Mouse (Mus musculus): Measurements from ENCODE around the gene Phospho1. TPM values are rescaled to one million over a fixed set of nuclear protein-coding genes. Genes with fewer than 3 reads are reported as not detected.

Phospho1 gene
- polyA plus RNA-seq, 1 experiment from 2014 or later: not detected

- ATAC-seq (replicated peaks): no peak
Observed at GRCm38 (mm10) chr11:95815412-95815811, 8.9 kb upstream of the Phospho1 start.

GRCm38 (mm10) chr11:95819138-95819537 is 5.2 kb upstream of the Phospho1 start:
- Histone ChIP-seq H3K36me3 (no peaks in the 10 kb centered on the region), H3K4me1 (peaks cover 5% of the 10 kb centered on the region; the same call in 1 of the 2 replicates), H3K9me3 (no peaks in the 10 kb centered on the region), H3K27me3 (0 out of 2 replicates have a peak, but pooled peaks cover 10% of the 10 kb centered on the region), H3K4me2 (replicated peaks) (no peak overlapping the region), H3K4me3 (no peak overlapping the region), H3K9ac (replicated peaks) (no peak overlapping the region), H3K27ac (replicated peaks) (no peak overlapping the region)
- WGBS: 91% methylated on average over 8 of the region's 8 CpGs
- ATAC-seq (replicated peaks): no peak

More at GRCm38 (mm10) chr11:95815412-95815811, 8.9 kb upstream of the Phospho1 start:
- H3K4me2 ChIP-seq (replicated peaks): no peak overlapping the region
- H3K4me1 ChIP-seq: no peaks in the 10 kb centered on the region
- no peaks in the 10 kb centered on the region for H3K36me3 ChIP-seq
- H3K4me3 ChIP-seq: no peak overlapping the region
- 61% methylated on average over 9 of the region's 9 CpGs for WGBS
- no peak overlapping the region for H3K9ac ChIP-seq (replicated peaks)
- H3K27me3 ChIP-seq: no peaks in the 10 kb centered on the region
- no peak overlapping the region for H3K27ac ChIP-seq (replicated peaks)
- no peaks in the 10 kb centered on the region for H3K9me3 ChIP-seq

- WGBS: 88% methylated on average over 3 of the region's 3 CpGs
- no peak for ATAC-seq (replicated peaks)
- Histone ChIP-seq H3K9ac (replicated peaks) (no peak overlapping the region), H3K9me3 (no peaks in the 10 kb centered on the region), H3K4me2 (replicated peaks) (no peak overlapping the region), H3K4me1 (peaks cover 14% of the 10 kb centered on the region), H3K36me3 (no peaks in the 10 kb centered on the region), H3K27ac (replicated peaks) (no peak overlapping the region), H3K27me3 (peaks cover 24% of the 10 kb centered on the region; the same call in 1 of the 2 replicates), H3K4me3 (no peak overlapping the region)
Observed at GRCm38 (mm10) chr11:95821511-95821910, 2.8 kb upstream of the Phospho1 start.

GRCm38 (mm10) chr11:95822437-95822836 is 1.9 kb upstream of the Phospho1 start:
- 94% methylated on average over 4 of the region's 4 CpGs for WGBS
- peaks cover 34% of the 10 kb centered on the region; the same call in 1 of the 2 replicates for H3K27me3 ChIP-seq
- H3K9ac ChIP-seq (replicated peaks): no peak overlapping the region
- no peaks in the 10 kb centered on the region for H3K9me3 ChIP-seq
- H3K4me2 ChIP-seq (replicated peaks): no peak overlapping the region
- H3K27ac ChIP-seq (replicated peaks): no peak overlapping the region
- no peak overlapping the region for H3K4me3 ChIP-seq
- no peaks in the 10 kb centered on the region for H3K36me3 ChIP-seq
- H3K4me1 ChIP-seq: peaks cover 14% of the 10 kb centered on the region
- no peak for ATAC-seq (replicated peaks)

GRCm38 (mm10) chr11:95824877-95825243 is 561 bp downstream of the Phospho1 start:
- H3K36me3 ChIP-seq: no peaks in the 10 kb centered on the region
- WGBS: 2% methylated on average over 11 of the region's 11 CpGs
- H3K4me2 ChIP-seq (replicated peaks): peak overlapping the region; percentile 92
- H3K27ac ChIP-seq (replicated peaks): no peak overlapping the region
- peaks cover 14% of the 10 kb centered on the region for H3K4me1 ChIP-seq
- H3K27me3 ChIP-seq: peaks cover 57% of the 10 kb centered on the region
- ATAC-seq (replicated peaks): peak; percentile 51; the same call in 1 of the 2 replicates
- peak overlapping the region; percentile 53 for H3K4me3 ChIP-seq
- no peaks in the 10 kb centered on the region for H3K9me3 ChIP-seq
- peak overlapping the region; percentile 56 for H3K9ac ChIP-seq (replicated peaks)

- WGBS: 35% methylated on average over 3 of the region's 3 CpGs
- Histone ChIP-seq H3K36me3 (no peaks in the 10 kb centered on the region), H3K4me1 (peaks cover 21% of the 10 kb centered on the region), H3K27me3 (peaks cover 64% of the 10 kb centered on the region), H3K4me3 (no peak overlapping the region), H3K9me3 (no peaks in the 10 kb centered on the region), H3K27ac (replicated peaks) (no peak overlapping the region), H3K4me2 (replicated peaks) (no peak overlapping the region), H3K9ac (replicated peaks) (no peak overlapping the region)
- ATAC-seq (replicated peaks): no peak
Observed at GRCm38 (mm10) chr11:95825625-95826024, 1.3 kb downstream of the Phospho1 start.

- no peaks in the 10 kb centered on the region for H3K36me3 ChIP-seq
- ATAC-seq (replicated peaks): no peak
- no peaks in the 10 kb centered on the region for H3K9me3 ChIP-seq
- H3K27ac ChIP-seq (replicated peaks): no peak overlapping the region
- 63% methylated on average over 6 of the region's 6 CpGs for WGBS
- no peak overlapping the region for H3K9ac ChIP-seq (replicated peaks)
- peaks cover 27% of the 10 kb centered on the region for H3K4me1 ChIP-seq
- H3K27me3 ChIP-seq: peaks cover 73% of the 10 kb centered on the region
- H3K4me2 ChIP-seq (replicated peaks): no peak overlapping the region
- H3K4me3 ChIP-seq: no peak overlapping the region
Observed at GRCm38 (mm10) chr11:95826317-95827167, 2.2 kb downstream of the Phospho1 start.

GRCm38 (mm10) chr11:95827168-95827447 is 2.8 kb downstream of the Phospho1 start:
- H3K9ac ChIP-seq (replicated peaks): no peak overlapping the region
- no peak overlapping the region for H3K4me2 ChIP-seq (replicated peaks)
- no peaks in the 10 kb centered on the region for H3K9me3 ChIP-seq
- no peak overlapping the region for H3K4me3 ChIP-seq
- H3K4me1 ChIP-seq: peaks cover 27% of the 10 kb centered on the region
- ATAC-seq (replicated peaks): no peak
- no peaks in the 10 kb centered on the region for H3K36me3 ChIP-seq
- H3K27me3 ChIP-seq: peaks cover 79% of the 10 kb centered on the region
- 34% methylated on average over 3 of the region's 3 CpGs for WGBS
- H3K27ac ChIP-seq (replicated peaks): no peak overlapping the region

- no peak overlapping the region for H3K4me3 ChIP-seq
- no peaks in the 10 kb centered on the region for H3K9me3 ChIP-seq
- 19% methylated on average over 3 of the region's 3 CpGs for WGBS
- H3K9ac ChIP-seq (replicated peaks): no peak overlapping the region
- H3K27ac ChIP-seq (replicated peaks): no peak overlapping the region
- peaks cover 84% of the 10 kb centered on the region for H3K27me3 ChIP-seq
- H3K4me2 ChIP-seq (replicated peaks): no peak overlapping the region
- peaks cover 27% of the 10 kb centered on the region for H3K4me1 ChIP-seq
- no peak for ATAC-seq (replicated peaks)
- no peaks in the 10 kb centered on the region for H3K36me3 ChIP-seq
Observed at GRCm38 (mm10) chr11:95827464-95828085, 3.3 kb downstream of the Phospho1 start.

GRCm38 (mm10) chr11:95828181-95828964 is 4.1 kb downstream of the Phospho1 start:
- ATAC-seq (replicated peaks): no peak
- Histone ChIP-seq H3K4me1 (peaks cover 28% of the 10 kb centered on the region), H3K9ac (replicated peaks) (no peak overlapping the region), H3K27ac (replicated peaks) (no peak overlapping the region), H3K27me3 (peaks cover 86% of the 10 kb centered on the region), H3K4me2 (replicated peaks) (no peak overlapping the region), H3K36me3 (no peaks in the 10 kb centered on the region), H3K4me3 (no peak overlapping the region), H3K9me3 (no peaks in the 10 kb centered on the region)
- WGBS: 75% methylated on average over 11 of the region's 11 CpGs

- Histone ChIP-seq H3K27ac (replicated peaks) (no peak overlapping the region), H3K27me3 (peaks cover 94% of the 10 kb centered on the region), H3K4me2 (replicated peaks) (no peak overlapping the region), H3K9me3 (no peaks in the 10 kb centered on the region), H3K36me3 (no peaks in the 10 kb centered on the region), H3K9ac (replicated peaks) (no peak overlapping the region), H3K4me1 (peaks cover 32% of the 10 kb centered on the region), H3K4me3 (no peak overlapping the region)
- 33% methylated on average over 4 of the region's 4 CpGs for WGBS
- no peak for ATAC-seq (replicated peaks)
Observed at GRCm38 (mm10) chr11:95829526-95830050, 5.3 kb downstream of the Phospho1 start.
